12 mouse cellular contexts compared by ENCODE assay signal in the genomic region with DNA sequence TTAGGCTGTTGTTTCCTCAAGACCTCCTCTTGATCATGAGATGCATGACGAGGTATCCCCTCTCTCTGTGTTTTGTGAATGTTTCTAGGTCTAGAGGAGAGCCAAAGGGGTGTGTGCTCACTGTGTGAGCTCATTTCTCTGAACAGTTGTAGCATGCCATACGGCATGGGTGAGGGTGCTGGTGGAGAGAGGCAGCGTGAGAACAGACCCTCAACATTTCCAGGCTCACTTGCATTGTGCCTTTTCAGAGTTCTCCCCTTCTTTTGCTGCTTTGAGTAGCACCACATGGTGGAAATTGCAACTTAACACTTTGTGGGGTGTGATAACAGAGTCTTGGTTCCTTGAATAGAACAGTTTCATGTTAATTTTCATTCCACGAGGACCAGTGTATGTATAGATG.
DNase-seq lines count a peak whose midpoint lies in the region; ATAC-seq and TF ChIP-seq lines count a peak whose summit lies in the region.
"Had no signal": no experiment of that assay in that cellular context is flagged by ENCODE, and none has a peak within 500 bp of the region (broad histone marks: within the 10 kb centered on the region; RNA-seq: fewer than 3 reads in every experiment).

No protein-coding gene starts in this region.

- no peak for TF ChIP-seq CTCF in brain, embryonic 14.5 days (IDR thresholded peaks at IDR 0.05; ENCODE audit: borderline replicate concordance, extremely low read depth, insufficient read depth, insufficient read length)

- TF ChIP-seq POLR2A in brain, embryonic 14.5 days (IDR thresholded peaks at IDR 0.05; ENCODE audit: borderline replicate concordance, extremely low read depth, insufficient read depth, insufficient read length, poor library complexity, severe bottlenecking) = no peak

- peak; percentile 73 for ATAC-seq in frontal cortex, adult (ENCODE audit: low TSS enrichment)
- ATAC-seq: hindbrain, embryonic 16.5 days had no signal

- no peak for DNase-seq in frontal cortex, postnatal 25 days (ENCODE audit: low spot score in 2 of 2)
- DNase-seq in right cerebral cortex, adult 18-20 months = peak; percentile 3
- DNase-seq in right cerebral cortex, postnatal 36 days (ENCODE audit: low spot score in 2 of 2) = no peak
- DNase-seq in brain, embryonic 14.5 days (ENCODE audit: low read depth) = peak; percentile 26
- peak; percentile 34 for DNase-seq in telencephalon, adult 2 months (ENCODE audit: low read depth, low spot score)
- DNase-seq in embryo, embryonic 11 days = no peak
- DNase-seq: adrenal gland, adult 2 months; adrenal gland, postnatal 25 days; cerebellum, adult 11 months; cerebellum, adult 8-10 months had no signal

Comparison
In these comparisons a context has a peak if more than half of its experiments do, and no peak if none do; other contexts are left out.
1. DNase-seq: peak in right cerebral cortex, adult 18-20 months (single experiment), brain, embryonic 14.5 days (single experiment) and telencephalon, adult 2 months (single experiment); none in frontal cortex, postnatal 25 days (0 of 2), right cerebral cortex, postnatal 36 days (0 of 2) and embryo, embryonic 11 days (single experiment).